Mouse (Mus musculus) gastrocnemius, adult 2 months (tissue): ENCODE results near the gene Parva. TPM values are rescaled to one million over a fixed set of nuclear protein-coding genes. Genes with fewer than 3 reads are reported as not detected.
A peak's percentile ranks its signal among the peaks of the same experiment; 100 is the strongest.

ENCODE experiments used
- DNase-seq: peaks from one replicate; pipeline ENCODE4 v3.0.0; 2022
- H3K27ac ChIP-seq: fragments of 200-600 bp; 2 replicates; pipeline ENCODE4 v1.8.1; 2022; ENCODE audit warnings: mild to moderate bottlenecking
- H3K4me3 ChIP-seq: fragments of 200-600 bp; 2 replicates; pipeline ENCODE4 v1.8.1; 2022; ENCODE audit warnings: mild to moderate bottlenecking, moderate library complexity
- CTCF ChIP-seq: fragments of 200-600 bp; IDR thresholded peaks from 2 replicates; pipeline ENCODE4 v1.8.1; 2022; ENCODE audit warnings: antibody characterized with exemption, mild to moderate bottlenecking, moderate library complexity
- intact Hi-C: fragments of 180-260 bp; cut with DNase I; formaldehyde crosslinking; loops from one replicate; pipeline ENCODE4 v1.15.1; 2025
- total RNA-seq, 2 experiments: library from RNA; stranded (reverse); gene quantifications; 2 replicates each; pipeline ENCODE4 v1.2.3; 2021

The Parva gene
- total RNA-seq, 2 experiments from 2014 or later: 10.9 to 17.0 TPM

GRCm38 (mm10) chr7:112561504-112561903 lies 134.2 kb downstream of the Parva start:
- intact Hi-C loops: no loop called here
- DNase-seq: no peak
- Histone ChIP-seq H3K27ac (no peak overlapping the region), H3K4me3 (no peak overlapping the region)
- no peak for TF ChIP-seq CTCF

DNA sequence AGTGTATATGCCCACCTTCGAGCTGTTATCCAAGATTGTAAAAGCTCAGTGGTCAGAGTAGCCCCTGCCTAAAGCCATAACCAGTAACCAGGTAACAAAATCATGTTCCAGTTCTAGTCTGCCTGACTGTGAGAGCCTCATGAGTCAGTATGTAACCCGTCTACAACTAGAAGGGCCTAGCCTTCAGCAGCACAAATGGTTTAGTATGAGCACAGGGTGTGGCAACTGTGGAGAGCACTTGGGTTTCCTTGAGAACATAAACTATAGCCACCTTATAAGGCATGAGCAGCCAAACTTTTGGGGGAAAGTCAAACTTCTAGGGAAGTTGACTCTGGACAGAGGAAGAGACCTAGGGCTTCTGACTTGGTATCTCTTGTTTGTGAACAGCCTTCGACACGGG lies 139.7 kb downstream of the Parva start:
- intact Hi-C loops: no loop called here
- DNase-seq: no peak

GRCm38 (mm10) chr7:112568961-112569360 lies 141.7 kb downstream of the Parva start:
- intact Hi-C loops: no loop called here
- no peak for DNase-seq

More for the DNA sequence above, 139.7 kb downstream of the Parva start:
- Histone ChIP-seq H3K27ac (no peak overlapping the region), H3K4me3 (no peak overlapping the region)
- no peak for TF ChIP-seq CTCF

GRCm38 (mm10) chr7:112581621-112582020 lies 154.3 kb downstream of the Parva start:
- Histone ChIP-seq H3K27ac (no peak overlapping the region), H3K4me3 (no peak overlapping the region)
- TF ChIP-seq CTCF: no peak
- intact Hi-C loops: no loop called here
- no peak for DNase-seq

More at GRCm38 (mm10) chr7:112568961-112569360, 141.7 kb downstream of the Parva start:
- Histone ChIP-seq H3K4me3 (no peak overlapping the region), H3K27ac (no peak overlapping the region)
- no peak for TF ChIP-seq CTCF

GRCm38 (mm10) chr7:112582882-112583405 lies 155.6 kb downstream of the Parva start:
- no peak for DNase-seq
- intact Hi-C loops: no loop called here
- no peak for TF ChIP-seq CTCF
- Histone ChIP-seq H3K27ac (no peak overlapping the region), H3K4me3 (no peak overlapping the region)

DNA sequence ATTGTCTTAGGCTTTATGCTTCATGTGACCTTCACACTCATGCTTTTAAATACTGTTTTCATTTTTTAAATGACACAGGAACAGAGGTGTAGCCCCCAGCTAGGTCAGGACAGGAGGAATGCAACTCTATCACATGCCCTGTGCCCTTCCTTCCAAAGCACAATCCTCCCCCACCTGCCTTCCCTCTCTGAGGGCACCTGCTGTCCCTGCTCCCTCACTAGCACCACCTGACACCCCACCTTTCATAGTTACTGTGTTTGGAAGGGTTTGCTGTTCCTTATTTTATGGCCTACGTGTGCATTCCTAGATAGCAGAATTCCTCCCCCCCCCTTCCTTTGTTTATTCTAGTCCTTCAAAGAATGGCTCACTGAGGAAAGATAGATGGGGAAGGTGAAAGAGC lies 160.1 kb downstream of the Parva start:
- no peak for TF ChIP-seq CTCF
- DNase-seq: no peak
- intact Hi-C loops: no loop called here
- Histone ChIP-seq H3K27ac (no peak overlapping the region), H3K4me3 (no peak overlapping the region)

DNA sequence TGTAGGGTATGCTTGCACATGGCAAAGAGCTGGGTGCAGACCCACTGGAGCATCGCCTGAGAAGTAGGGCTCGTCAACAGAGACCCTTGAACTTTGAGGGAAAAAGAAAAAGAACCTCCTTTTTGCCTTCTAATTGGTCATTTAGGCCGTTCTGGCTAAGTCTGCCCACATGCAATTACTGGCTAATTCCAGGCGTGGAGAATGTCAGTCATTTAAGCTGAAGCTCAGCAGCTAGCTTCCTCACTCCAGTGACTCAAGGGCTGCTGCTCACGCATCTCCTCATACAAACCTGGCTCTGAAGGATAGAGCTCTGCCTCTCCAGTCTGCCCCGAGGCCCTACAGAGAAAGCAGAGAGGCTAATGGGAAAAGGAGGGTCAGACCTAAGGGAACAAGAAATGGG lies 162.2 kb downstream of the Parva start:
- H3K27ac ChIP-seq: no peak overlapping the region
- TF ChIP-seq CTCF: no peak
- intact Hi-C loops: no loop called here
- H3K4me3 ChIP-seq: no peak overlapping the region
- DNase-seq: no peak

GRCm38 (mm10) chr7:112593586-112593985 lies 166.3 kb downstream of the Parva start:
- Histone ChIP-seq H3K4me3 (no peak overlapping the region), H3K27ac (no peak overlapping the region)
- no peak for TF ChIP-seq CTCF
- intact Hi-C loops: no loop called here
- no peak for DNase-seq

- TF ChIP-seq CTCF: no peak
- Histone ChIP-seq H3K27ac (peak overlapping the region; percentile 28; the same call in 1 of the 2 replicates), H3K4me3 (no peak overlapping the region)
- intact Hi-C loops: no loop called here
- DNase-seq: peak; percentile 51
Observed at GRCm38 (mm10) chr7:112595226-112595850, 168.0 kb downstream of the Parva start.

- no peak for DNase-seq
- TF ChIP-seq CTCF: no peak
- H3K27ac ChIP-seq: peak overlapping the region; percentile 17; the same call in 1 of the 2 replicates
- no peak overlapping the region for H3K4me3 ChIP-seq
- intact Hi-C loops: no loop called here
Observed at GRCm38 (mm10) chr7:112599650-112600049, 172.3 kb downstream of the Parva start.

- no peak for TF ChIP-seq CTCF
- intact Hi-C loops: no loop called here
- H3K27ac ChIP-seq: peak overlapping the region; percentile 65
Observed at GRCm38 (mm10) chr7:112600163-112600562, 172.9 kb downstream of the Parva start.

DNA sequence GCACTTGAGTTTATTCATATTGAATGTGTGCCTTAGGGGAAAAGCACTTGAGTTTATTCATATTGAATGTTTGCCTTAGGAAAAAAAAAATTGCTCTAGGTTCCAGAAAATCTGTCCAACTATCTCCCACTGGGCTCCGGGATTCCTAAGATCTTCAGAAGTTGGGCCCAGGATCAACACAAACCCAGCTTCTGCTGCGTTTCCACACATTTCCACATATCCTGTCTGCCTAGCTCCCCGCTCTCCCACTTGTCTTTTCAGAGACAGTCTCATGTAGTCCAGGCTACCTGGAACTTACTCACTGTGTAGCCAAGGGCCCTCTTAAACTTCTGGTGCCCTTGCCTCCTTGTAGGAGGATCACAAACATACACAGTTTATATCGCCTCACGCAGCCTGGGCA lies 175.7 kb downstream of the Parva start:
- TF ChIP-seq CTCF: no peak
- DNase-seq: peak; percentile 32
- Histone ChIP-seq H3K4me3 (no peak overlapping the region), H3K27ac (peak overlapping the region; percentile 24; the same call in 1 of the 2 replicates)
- intact Hi-C loops: no loop called here

More at GRCm38 (mm10) chr7:112600163-112600562, 172.9 kb downstream of the Parva start:
- no peak overlapping the region for H3K4me3 ChIP-seq
- DNase-seq: peak; percentile 46

GRCm38 (mm10) chr7:112603496-112604170 lies 176.3 kb downstream of the Parva start:
- peak; percentile 43 for DNase-seq
- Histone ChIP-seq H3K4me3 (no peak overlapping the region), H3K27ac (peak overlapping the region; percentile 24; the same call in 1 of the 2 replicates)
- intact Hi-C loops: no loop called here
- TF ChIP-seq CTCF: no peak

GRCm38 (mm10) chr7:112604209-112604608 lies 176.9 kb downstream of the Parva start:
- Histone ChIP-seq H3K4me3 (no peak overlapping the region), H3K27ac (no peak overlapping the region)
- intact Hi-C loops: no loop called here
- no peak for TF ChIP-seq CTCF
- no peak for DNase-seq
